Mouse (Mus musculus) CH12.LX (cell line): ENCODE results near the gene Rps19bp1.

Experiments used
- CTCF ChIP-seq, 2 experiments: IDR thresholded peaks in 1 of 2; conservative IDR thresholded peaks in 1 of 2; 2 replicates each; pipeline ENCODE4 v1.5.1; 2011 to 2012; ENCODE audit warnings: low read depth in 2 of 2, low read length in 2 of 2, improper control_type of control experiment in 1 of 2, inconsistent platforms in 1 of 2, mild to moderate bottlenecking in 1 of 2, moderate library complexity in 1 of 2
- EP300 ChIP-seq: IDR thresholded peaks from 2 replicates; pipeline ENCODE4 v1.6.1; 2011; ENCODE audit warnings: low read length, improper control_type of control experiment
- MAZ ChIP-seq: IDR thresholded peaks from 2 replicates; pipeline ENCODE4 v1.6.1; 2012; ENCODE audit warnings: low read depth, mild to moderate bottlenecking, inconsistent platforms, low read length, improper control_type of control experiment, moderate library complexity
- MXI1 ChIP-seq: IDR thresholded peaks from 2 replicates; pipeline ENCODE4 v1.6.1; 2011; ENCODE audit warnings: mild to moderate bottlenecking, low read depth, low read length, improper control_type of control experiment
- PAX5 ChIP-seq: IDR thresholded peaks from 2 replicates; pipeline ENCODE4 v1.6.1; 2012; ENCODE audit warnings: low read length, inconsistent platforms, mixed read lengths
- POLR2A ChIP-seq: IDR thresholded peaks from 2 replicates; pipeline ENCODE4 v1.6.1; 2011; ENCODE audit warnings: low read depth, mild to moderate bottlenecking, improper control_type of control experiment, low read length
- POLR2AphosphoS2 ChIP-seq: IDR thresholded peaks from 2 replicates; pipeline ENCODE4 v1.6.1; 2011; ENCODE audit warnings: low read depth, low read length, improper control_type of control experiment
- USF1 ChIP-seq: IDR thresholded peaks from 2 replicates; pipeline ENCODE4 v1.6.1; 2014; ENCODE audit warnings: low read depth, mild to moderate bottlenecking, inconsistent platforms, low read length, improper control_type of control experiment
- ZC3H11A ChIP-seq: IDR thresholded peaks from 2 replicates; pipeline ENCODE4 v1.6.1; 2012; ENCODE audit warnings: low read depth, mild to moderate bottlenecking, inconsistent platforms, low read length, improper control_type of control experiment
- ZNF384 ChIP-seq: IDR thresholded peaks from 2 replicates; pipeline ENCODE4 v1.6.1; 2012; ENCODE audit warnings: low read depth, low read length, improper control_type of control experiment, inconsistent platforms

GRCm38 (mm10) chr15:80261100-80261499, 3.0 kb downstream of the Rps19bp1 start:
- TF ChIP-seq PAX5 (no peak), CTCF (conservative IDR thresholded peaks at IDR 0.05 in 1 of 2, IDR thresholded peaks at IDR 0.05 in 1 of 2; ENCODE audit: low read depth in 2 of 2, low read length in 2 of 2) (no peak), MAZ (no peak), POLR2AphosphoS2 (no peak), USF1 (no peak), POLR2A (no peak), ZC3H11A (no peak), EP300 (no peak), ZNF384 (no peak), MXI1 (no peak)
